Mouse (Mus musculus) intestine, postnatal 0 days (tissue): ENCODE data around the gene Nup155. TPM values are rescaled to one million over a fixed set of nuclear protein-coding genes. Genes with fewer than 3 reads are reported as not detected.
"Not testable (repeated sequence)": the region's sequence is repeated elsewhere in the genome, so short reads cannot be mapped to it uniquely, and the experiment has no call there.

Experiments
- ATAC-seq: fragments of 200-750 bp; cut with Nextera tagmentation; 2 replicates; pipeline ENCODE4 v1.8.0; 2017; ENCODE audit warnings: mild to moderate bottlenecking, moderate TSS enrichment, moderate library complexity
- H3K27ac ChIP-seq: fragments of 300-500 bp; sonication (generic); 2 replicates; pipeline ENCODE4 v1.5.1; 2014; ENCODE audit warnings: mild to moderate bottlenecking, low read depth, low read length, moderate library complexity
- H3K27me3 ChIP-seq: fragments of 300-500 bp; sonication (generic); replicated peaks from 2 replicates; pipeline ENCODE4 v1.6.1; 2014; ENCODE audit warnings: low read length, mixed read lengths; ENCODE audit not compliant: control insufficient read depth, insufficient read depth
- H3K36me3 ChIP-seq: fragments of 300-500 bp; sonication (generic); 2 replicates; pipeline ENCODE4 v1.6.1; 2014; ENCODE audit warnings: mild to moderate bottlenecking, moderate library complexity; ENCODE audit not compliant: control insufficient read depth, insufficient read depth
- H3K4me1 ChIP-seq: fragments of 300-500 bp; sonication (generic); replicated peaks from 2 replicates; pipeline ENCODE4 v1.6.1; 2014; ENCODE audit warnings: antibody characterized with exemption, low read length, mixed read lengths; ENCODE audit not compliant: control insufficient read depth, insufficient read depth
- H3K4me2 ChIP-seq: fragments of 300-500 bp; sonication (generic); replicated peaks from 2 replicates; pipeline ENCODE4 v1.6.1; 2014; ENCODE audit warnings: low read depth, mild to moderate bottlenecking, moderate library complexity
- H3K4me3 ChIP-seq: fragments of 300-500 bp; sonication (generic); 2 replicates; pipeline ENCODE4 v1.5.1; 2014; ENCODE audit warnings: low read depth, low read length
- H3K9ac ChIP-seq: fragments of 300-500 bp; sonication (generic); 2 replicates; pipeline ENCODE4 v1.6.1; 2014; ENCODE audit warnings: mild to moderate bottlenecking, low read depth, low read length
- H3K9me3 ChIP-seq: fragments of 300-500 bp; sonication (generic); 2 replicates; pipeline ENCODE4 v1.6.1; 2016; ENCODE audit warnings: mixed run types; ENCODE audit not compliant: control insufficient read depth
- CTCF ChIP-seq: sonication (generic); IDR thresholded peaks from 2 replicates; pipeline ENCODE4 v1.5.1; 2016; ENCODE audit warnings: low read depth, mild to moderate bottlenecking, control low read depth, antibody characterized with exemption, moderate library complexity
- WGBS: fragments of 180-500 bp; shearing (Covaris S2); extraction: QIAGEN DNeasy Blood & Tissue Kit; methylation state at CpG from one replicate; pipeline ENCODE4 v1.1.7; 2014; 5-methylcytosine and 5-hydroxymethylcytosine counted together
- polyA plus RNA-seq: library from polyadenylated mRNA; unstranded; fragments of >200 nt; fragmentation: Nextera tagmentation; extraction: Ambion mirVana; gene quantifications from 2 replicates; pipeline ENCODE4 v1.2.1, GENCODE M21; 2015

Gene Nup155
- polyA plus RNA-seq: 3.3 and 3.5 TPM in 2 replicates

DNA sequence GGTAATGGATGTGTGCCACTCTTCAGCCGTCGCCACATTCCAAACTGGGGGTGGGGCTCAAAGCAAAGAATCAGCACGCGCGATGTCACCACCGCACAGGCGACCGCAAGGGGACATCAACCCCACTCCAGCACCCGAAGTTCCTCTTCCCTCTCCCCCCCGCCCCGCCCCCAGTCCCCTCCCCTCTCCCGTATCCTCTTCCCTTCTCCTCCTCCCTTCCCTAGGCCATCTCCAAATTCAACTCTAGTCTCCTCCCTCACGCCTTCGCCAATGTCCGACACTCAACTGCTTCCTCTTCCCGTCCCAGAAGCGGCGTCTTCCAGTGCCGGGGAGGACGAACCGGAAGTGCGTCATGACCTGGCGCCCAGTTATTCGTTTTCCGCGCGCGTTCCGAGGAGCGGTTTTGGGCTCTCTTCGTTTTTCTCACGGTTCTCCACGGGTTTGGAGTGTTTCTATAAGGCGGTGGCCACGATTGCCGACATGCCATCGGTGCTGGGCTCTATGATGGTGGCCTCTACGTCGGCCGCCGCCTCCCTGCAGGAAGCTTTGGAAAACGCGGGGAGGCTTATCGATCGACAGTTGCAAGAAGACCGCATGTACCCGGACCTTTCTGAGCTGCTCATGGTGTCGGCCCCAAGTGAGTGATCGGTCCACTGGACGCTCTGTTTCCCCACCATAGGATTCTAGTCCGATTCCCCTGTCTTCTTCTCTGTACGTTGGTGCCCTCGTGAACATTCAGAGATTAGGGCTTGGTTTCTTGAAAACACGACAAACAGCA is at the start of gene Nup155:
Gene Nup155 (plus strand): TSS at position 308 of the 778 bp plus-strand sequence.
- peak; percentile 97 for ATAC-seq
- peak within 1 kb of the TSS; percentile 93 for H3K4me3 ChIP-seq
- H3K9ac ChIP-seq: peak within 1 kb of the TSS; percentile 74
- H3K4me2 ChIP-seq: peak within 1 kb of the TSS; percentile 71
- no peaks in the 10 kb centered on the region for H3K4me1 ChIP-seq
- peak within 1 kb of the TSS; percentile 81 for H3K27ac ChIP-seq
- peaks cover 16% of the 10 kb centered on the region for H3K36me3 ChIP-seq
- under 1% methylated on average over 54 of the region's 54 CpGs for WGBS
- H3K9me3 ChIP-seq: no peaks in the 10 kb centered on the region
- no peaks in the 10 kb centered on the region for H3K27me3 ChIP-seq
- TF ChIP-seq CTCF: 0 out of 2 replicates have a peak, but pooled peaks have one; percentile 17

GRCm38 (mm10) chr15:8065221-8065620 is 43.9 kb upstream of the Nup155 start:
- no peak overlapping the region for H3K9ac ChIP-seq
- peaks cover 2% of the 10 kb centered on the region; the same call in 1 of the 2 replicates for H3K36me3 ChIP-seq
- no peak overlapping the region for H3K27ac ChIP-seq
- TF ChIP-seq CTCF: peak; percentile 62
- H3K4me3 ChIP-seq: no peak overlapping the region
- H3K4me1 ChIP-seq: no peaks in the 10 kb centered on the region
- no peak for ATAC-seq
- 65% methylated on average over 6 of the region's 6 CpGs for WGBS
- H3K27me3 ChIP-seq: no peaks in the 10 kb centered on the region
- H3K4me2 ChIP-seq: no peak overlapping the region
- H3K9me3 ChIP-seq: no peaks in the 10 kb centered on the region

DNA sequence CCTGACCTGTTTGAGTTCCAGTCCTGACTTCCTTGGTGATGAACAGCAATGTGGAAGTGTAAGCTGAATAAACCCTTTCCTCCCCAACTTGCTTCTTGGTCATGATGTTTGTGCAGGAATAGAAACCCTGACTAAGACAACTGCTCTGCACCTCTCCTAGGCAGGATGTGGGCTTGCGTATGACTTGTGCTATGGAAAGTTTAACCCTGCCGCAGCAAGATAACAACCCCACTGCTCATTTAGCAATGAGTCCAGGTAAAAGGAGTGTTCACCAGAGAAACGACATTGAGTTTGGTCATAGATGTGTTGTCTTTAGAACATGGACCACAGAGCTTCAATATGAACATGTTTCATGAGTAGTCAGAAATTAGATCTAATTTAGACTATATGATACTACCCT is 35.9 kb upstream of the Nup155 start:
- not testable (repeated sequence) for H3K4me2 ChIP-seq, H3K27me3 ChIP-seq, H3K4me1 ChIP-seq, H3K9ac ChIP-seq, H3K4me3 ChIP-seq, ATAC-seq, H3K27ac ChIP-seq, H3K9me3 ChIP-seq
- 95% methylated on average over 3 of the region's 3 CpGs for WGBS
- peaks cover 20% of the 10 kb centered on the region for H3K36me3 ChIP-seq

DNA sequence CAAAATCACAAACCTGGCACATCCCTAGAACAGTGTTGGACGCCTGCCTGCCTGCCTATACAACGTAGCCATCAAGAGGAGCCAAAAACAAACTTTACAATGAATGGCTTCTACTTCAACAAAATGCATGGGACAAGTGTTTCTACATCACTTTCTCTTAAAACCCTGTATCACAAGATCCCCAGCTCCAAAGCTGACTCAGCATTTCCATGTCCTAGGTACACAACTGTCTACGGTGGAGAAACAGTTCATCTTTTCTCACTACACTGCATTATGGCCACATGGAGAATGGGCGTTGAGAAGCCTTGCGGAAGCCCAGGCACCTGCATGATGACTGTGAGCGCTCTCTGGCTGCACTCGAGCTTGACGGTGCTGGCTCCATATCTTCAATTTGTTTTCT is 26.9 kb upstream of the Nup155 start:
- Histone ChIP-seq H3K4me1 (no peaks in the 10 kb centered on the region), H3K9me3 (no peaks in the 10 kb centered on the region), H3K4me2 (no peak overlapping the region), H3K27me3 (no peaks in the 10 kb centered on the region), H3K27ac (no peak overlapping the region), H3K4me3 (no peak overlapping the region), H3K36me3 (peaks cover 24% of the 10 kb centered on the region), H3K9ac (no peak overlapping the region)
- ATAC-seq: no peak
- WGBS: 93% methylated on average over 8 of the region's 8 CpGs
- TF ChIP-seq CTCF: no peak

GRCm38 (mm10) chr15:8087293-8087692 is 21.8 kb upstream of the Nup155 start:
- no peak overlapping the region for H3K4me3 ChIP-seq
- no peak overlapping the region for H3K27ac ChIP-seq
- H3K9me3 ChIP-seq: no peaks in the 10 kb centered on the region
- no peak overlapping the region for H3K9ac ChIP-seq
- 95% methylated on average over 4 of the region's 4 CpGs for WGBS
- ATAC-seq: no peak
- no peaks in the 10 kb centered on the region for H3K27me3 ChIP-seq
- TF ChIP-seq CTCF: no peak
- peaks cover 17% of the 10 kb centered on the region for H3K36me3 ChIP-seq
- no peaks in the 10 kb centered on the region for H3K4me1 ChIP-seq
- no peak overlapping the region for H3K4me2 ChIP-seq

DNA sequence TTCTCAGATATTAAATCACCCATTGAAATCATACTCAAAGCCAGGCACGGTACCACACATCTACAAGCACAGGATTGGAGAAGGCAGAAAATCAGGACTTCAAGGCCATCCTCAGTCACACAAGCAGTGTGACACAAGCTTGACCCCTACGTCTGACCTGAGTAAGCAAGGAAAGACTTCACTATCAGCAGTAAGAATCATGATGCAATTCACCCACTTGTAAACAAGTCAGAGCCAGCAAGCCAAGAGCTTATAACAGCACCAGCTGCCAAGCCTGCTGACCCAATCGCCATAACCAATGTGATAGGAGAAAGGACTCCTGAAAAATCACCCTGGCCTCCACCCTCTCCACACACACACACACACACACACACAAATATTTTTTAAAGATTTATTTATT is 20.4 kb upstream of the Nup155 start:
- Histone ChIP-seq H3K36me3 (peaks cover 17% of the 10 kb centered on the region), H3K27me3 (no peaks in the 10 kb centered on the region), H3K4me3 (no peak overlapping the region), H3K9me3 (no peaks in the 10 kb centered on the region), H3K9ac (no peak overlapping the region), H3K4me2 (no peak overlapping the region), H3K27ac (no peak overlapping the region), H3K4me1 (no peaks in the 10 kb centered on the region)
- no peak for TF ChIP-seq CTCF
- peak; percentile 73 for ATAC-seq
- WGBS: 64% methylated on average over 3 of the region's 3 CpGs
